Mouse (Mus musculus): Measurements from ENCODE around the gene Shc4. TPM values are rescaled to one million over a fixed set of nuclear protein-coding genes. Genes with fewer than 3 reads are reported as not detected.

Gene Shc4
- polyA plus RNA-seq, 1 experiment from 2014 or later, result 0.61 TPM

GRCm38 (mm10) chr2:125577670-125578069 lies 146.3 kb downstream of the Shc4 start:
- Histone ChIP-seq H3K27me3 (replicated peaks; ENCODE audit: control insufficient read depth, insufficient read depth, low read length) (no peaks in the 10 kb centered on the region), H3K36me3 (ENCODE audit: control insufficient read depth, insufficient read depth) (peaks cover 49% of the 10 kb centered on the region), H3K4me3 (ENCODE audit: low read depth, low read length) (no peak overlapping the region), H3K4me1 (replicated peaks; ENCODE audit: control insufficient read depth, insufficient read depth, low read length) (no peaks in the 10 kb centered on the region), H3K9me3 (ENCODE audit: control insufficient read depth) (no peaks in the 10 kb centered on the region), H3K9ac (ENCODE audit: low read depth, low read length) (no peak overlapping the region), H3K4me2 (replicated peaks; ENCODE audit: low read depth) (no peak overlapping the region), H3K27ac (ENCODE audit: low read depth, low read length) (no peak overlapping the region)
- 65% methylated on average over 4 of the region's 4 CpGs for WGBS
- no peak for ATAC-seq
- TF ChIP-seq CTCF (IDR thresholded peaks at IDR 0.05; ENCODE audit: low read depth), result no peak

Other genes with a start within 250 kb of the Shc4 start
- gene Gm9913, start 219.1 kb downstream of the Shc4 start, polyA plus RNA-seq (2015; fragmentation: Nextera tagmentation; extraction: Ambion mirVana), result 0.34 and 0.39 TPM in 2 replicates
- gene Fbn1, start 216.2 kb downstream of the Shc4 start, polyA plus RNA-seq (2015; fragmentation: Nextera tagmentation; extraction: Ambion mirVana), result 9.9 and 11.2 TPM in 2 replicates
- gene Cep152, start 99.0 kb downstream of the Shc4 start, polyA plus RNA-seq (2015; fragmentation: Nextera tagmentation; extraction: Ambion mirVana), result 0.98 and 1.3 TPM in 2 replicates
- 64.3 and 67.4 TPM in 2 replicates for gene Eid1, start 51.1 kb downstream of the Shc4 start, polyA plus RNA-seq (2015; fragmentation: Nextera tagmentation; extraction: Ambion mirVana)
- 14.4 and 16.7 TPM in 2 replicates for gene Secisbp2l, start 58.7 kb upstream of the Shc4 start, polyA plus RNA-seq (2015; fragmentation: Nextera tagmentation; extraction: Ambion mirVana)
- 84.1 and 85.3 TPM in 2 replicates for gene Galk2, start 135.0 kb upstream of the Shc4 start, polyA plus RNA-seq (2015; fragmentation: Nextera tagmentation; extraction: Ambion mirVana)
- 28.7 and 29.8 TPM in 2 replicates for gene Cops2, start 135.0 kb upstream of the Shc4 start, polyA plus RNA-seq (2015; fragmentation: Nextera tagmentation; extraction: Ambion mirVana)

All from intestine, postnatal 0 days (tissue).